Mouse (Mus musculus): Measurements from ENCODE around the gene Rora.

Rora gene

GRCm38 (mm10) chr9:68689351-68689750, 35.8 kb downstream of the Rora start:
- CTCF ChIA-PET, result no interaction called here

GRCm38 (mm10) chr9:68694889-68695495, 41.4 kb downstream of the Rora start:
- CTCF ChIA-PET, result no interaction called here

GRCm38 (mm10) chr9:68695496-68695969, 41.9 kb downstream of the Rora start:
- CTCF ChIA-PET, result no interaction called here

- CTCF ChIA-PET, result no interaction called here
These were observed 42.9 kb downstream of the Rora start for GRCm38 (mm10) chr9:68696425-68696956.

GRCm38 (mm10) chr9:68699341-68699740, 45.8 kb downstream of the Rora start:
- CTCF ChIA-PET, result no interaction called here

GRCm38 (mm10) chr9:68699856-68700255, 46.3 kb downstream of the Rora start:
- CTCF ChIA-PET, result no interaction called here

GRCm38 (mm10) chr9:68707636-68708035, 54.0 kb downstream of the Rora start:
- CTCF ChIA-PET, result interaction anchor here (0.7 kb wide), 1 partner anchor 33 kb away, joined by 3 read pairs; no protein-coding TSS in a partner anchor

- CTCF ChIA-PET, result no interaction called here
These were observed 55.6 kb downstream of the Rora start for GRCm38 (mm10) chr9:68709232-68709631.

- CTCF ChIA-PET, result no interaction called here
These were observed 57.5 kb downstream of the Rora start for GRCm38 (mm10) chr9:68710893-68711654.

GRCm38 (mm10) chr9:68716961-68717360, 63.4 kb downstream of the Rora start:
- CTCF ChIA-PET, result no interaction called here

GRCm38 (mm10) chr9:68718427-68718826, 64.8 kb downstream of the Rora start:
- CTCF ChIA-PET, result no interaction called here

- CTCF ChIA-PET, result no interaction called here
These were observed 65.7 kb downstream of the Rora start for GRCm38 (mm10) chr9:68719286-68719685.

GRCm38 (mm10) chr9:68724636-68725285, 71.2 kb downstream of the Rora start:
- CTCF ChIA-PET, result no interaction called here

- CTCF ChIA-PET, result no interaction called here
These were observed 73.7 kb downstream of the Rora start for GRCm38 (mm10) chr9:68727166-68727855.

GRCm38 (mm10) chr9:68731438-68731837, 77.9 kb downstream of the Rora start:
- CTCF ChIA-PET, result interaction anchor here (0.5 kb wide), 2 partner anchors 57 to 565 kb away, joined by 3 to 5 read pairs; no protein-coding TSS in a partner anchor

GRCm38 (mm10) chr9:68732929-68733328, 79.3 kb downstream of the Rora start:
- CTCF ChIA-PET, result no interaction called here

GRCm38 (mm10) chr9:68735886-68736285, 82.3 kb downstream of the Rora start:
- CTCF ChIA-PET, result no interaction called here

GRCm38 (mm10) chr9:68737197-68737736, 83.7 kb downstream of the Rora start:
- CTCF ChIA-PET, result interaction anchor here (0.6 kb wide), 1 partner anchor 9 kb away, joined by 5 read pairs; no protein-coding TSS in a partner anchor

GRCm38 (mm10) chr9:68745931-68746646, 92.5 kb downstream of the Rora start:
- CTCF ChIA-PET, result interaction anchor here (0.6 kb wide), 1 partner anchor 9 kb away, joined by 5 read pairs; no protein-coding TSS in a partner anchor

GRCm38 (mm10) chr9:68756976-68757375, 103.4 kb downstream of the Rora start:
- CTCF ChIA-PET, result no interaction called here

GRCm38 (mm10) chr9:68759324-68759723, 105.7 kb downstream of the Rora start:
- CTCF ChIA-PET, result no interaction called here
